Mouse (Mus musculus) R1 (cell line): ENCODE measurements around the gene Kpna1.
"Not testable (repeated sequence)": the region's sequence is repeated elsewhere in the genome, so short reads cannot be mapped to it uniquely, and the experiment has no call there.

Experiments
- DNase-seq: peaks from one replicate; pipeline ENCODE4 v3.0.0-alpha.2; 2018; ENCODE audit warnings: low read depth, low spot score

The Kpna1 gene

DNA sequence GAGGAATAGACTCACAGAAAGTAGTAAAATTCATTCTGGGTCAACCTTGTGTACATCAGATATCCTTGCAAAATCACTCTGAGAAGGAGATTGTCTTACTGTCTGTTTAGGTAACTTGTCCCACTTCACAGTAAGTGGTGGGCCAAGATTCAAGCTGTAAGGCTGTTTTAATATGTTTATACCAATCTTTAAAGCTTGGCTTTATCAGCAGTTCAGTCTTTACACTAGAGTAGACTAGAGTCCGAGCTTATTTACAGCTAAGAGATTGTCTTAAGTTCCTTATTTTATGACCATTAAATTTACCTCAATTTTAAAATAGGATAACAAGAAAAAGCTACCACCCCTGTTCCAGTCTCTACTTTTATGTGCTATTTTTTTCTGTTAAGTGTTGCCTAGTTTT lies 9.4 kb downstream of the Kpna1 start:
- DNase-seq, result no peak

GRCm38 (mm10) chr16:35992391-35992790 lies 13.8 kb downstream of the Kpna1 start:
- no peak for DNase-seq

DNA sequence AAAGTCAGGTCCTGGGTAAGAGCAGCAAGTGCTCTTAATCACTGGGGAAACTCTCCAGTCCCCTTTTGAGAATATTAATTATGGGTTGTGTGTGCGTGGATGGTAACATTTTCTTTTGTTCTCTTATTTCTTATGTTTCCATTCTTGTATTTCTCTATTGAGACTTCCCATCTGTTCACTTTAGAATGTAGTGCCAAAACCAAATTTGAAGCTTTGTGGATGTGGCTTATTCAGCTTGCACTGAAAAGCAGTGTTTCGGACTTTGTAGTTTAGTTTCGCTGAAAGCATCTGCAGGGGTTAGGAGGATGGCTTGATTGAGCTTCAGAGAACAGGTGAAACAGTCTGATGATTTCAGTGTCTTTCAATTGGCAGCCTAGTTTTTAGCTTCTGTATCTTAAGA lies 14.8 kb downstream of the Kpna1 start:
- DNase-seq, result no peak

DNA sequence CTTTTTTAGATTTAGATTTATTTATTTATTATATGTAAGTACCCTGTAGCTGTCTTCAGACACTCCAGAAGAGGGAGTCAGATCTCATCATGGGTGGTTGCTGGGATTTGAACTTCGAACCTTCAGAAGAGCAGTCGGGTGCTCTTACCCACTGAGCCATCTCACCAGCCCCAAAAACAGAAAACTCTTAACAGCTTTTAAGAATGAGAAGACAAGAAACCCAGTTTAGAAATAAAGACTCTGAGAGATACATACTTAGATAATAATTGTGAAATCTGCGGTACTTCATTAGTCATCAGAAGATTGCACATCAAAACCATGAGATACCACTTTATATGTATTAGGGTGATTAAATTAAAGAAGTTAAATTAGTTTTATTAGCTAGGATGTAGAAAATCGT lies 20.3 kb downstream of the Kpna1 start:
- DNase-seq, result not testable (repeated sequence)

DNA sequence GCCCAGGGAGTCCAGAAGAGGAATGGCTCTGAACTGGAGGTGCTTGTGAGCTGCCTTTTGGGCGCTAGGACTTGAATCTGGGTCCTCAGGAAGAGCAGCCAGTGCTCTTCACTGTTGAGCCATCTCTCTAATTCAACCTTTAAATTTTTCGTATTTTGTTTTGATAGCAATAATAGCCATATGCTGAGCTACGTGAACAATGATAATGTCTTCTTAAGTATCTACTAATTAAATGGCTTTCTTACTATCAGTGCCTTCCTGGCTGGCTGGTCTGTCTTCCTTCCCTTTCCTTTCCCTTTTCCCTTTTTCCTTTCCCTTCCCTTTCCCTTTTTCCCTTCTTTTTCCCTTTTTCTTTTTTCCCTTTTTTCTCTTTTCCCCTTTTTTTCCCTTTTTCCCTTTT lies 29.8 kb downstream of the Kpna1 start:
- no peak for DNase-seq

GRCm38 (mm10) chr16:36016335-36016734 lies 37.8 kb downstream of the Kpna1 start:
- no peak for DNase-seq

DNA sequence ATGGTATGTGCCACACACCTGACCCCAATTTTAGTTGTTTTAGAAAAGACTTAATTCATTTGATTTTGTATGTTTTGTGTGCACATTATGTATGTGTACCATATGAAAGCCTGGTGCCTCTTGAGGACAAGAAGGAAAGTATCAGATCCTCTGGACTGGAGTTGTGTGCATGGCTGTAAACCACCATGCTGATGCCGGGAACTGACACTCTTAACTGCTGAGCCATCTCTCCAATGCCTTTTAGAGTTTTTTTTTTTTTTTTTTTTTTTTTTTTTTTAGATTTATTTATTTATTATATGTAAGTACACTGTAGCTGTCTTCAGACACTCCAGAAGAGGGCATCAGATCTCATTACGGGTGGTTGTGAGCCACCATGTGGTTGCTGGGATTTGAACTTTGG lies 49.6 kb downstream of the Kpna1 start:
- DNase-seq, result not testable (repeated sequence)

DNA sequence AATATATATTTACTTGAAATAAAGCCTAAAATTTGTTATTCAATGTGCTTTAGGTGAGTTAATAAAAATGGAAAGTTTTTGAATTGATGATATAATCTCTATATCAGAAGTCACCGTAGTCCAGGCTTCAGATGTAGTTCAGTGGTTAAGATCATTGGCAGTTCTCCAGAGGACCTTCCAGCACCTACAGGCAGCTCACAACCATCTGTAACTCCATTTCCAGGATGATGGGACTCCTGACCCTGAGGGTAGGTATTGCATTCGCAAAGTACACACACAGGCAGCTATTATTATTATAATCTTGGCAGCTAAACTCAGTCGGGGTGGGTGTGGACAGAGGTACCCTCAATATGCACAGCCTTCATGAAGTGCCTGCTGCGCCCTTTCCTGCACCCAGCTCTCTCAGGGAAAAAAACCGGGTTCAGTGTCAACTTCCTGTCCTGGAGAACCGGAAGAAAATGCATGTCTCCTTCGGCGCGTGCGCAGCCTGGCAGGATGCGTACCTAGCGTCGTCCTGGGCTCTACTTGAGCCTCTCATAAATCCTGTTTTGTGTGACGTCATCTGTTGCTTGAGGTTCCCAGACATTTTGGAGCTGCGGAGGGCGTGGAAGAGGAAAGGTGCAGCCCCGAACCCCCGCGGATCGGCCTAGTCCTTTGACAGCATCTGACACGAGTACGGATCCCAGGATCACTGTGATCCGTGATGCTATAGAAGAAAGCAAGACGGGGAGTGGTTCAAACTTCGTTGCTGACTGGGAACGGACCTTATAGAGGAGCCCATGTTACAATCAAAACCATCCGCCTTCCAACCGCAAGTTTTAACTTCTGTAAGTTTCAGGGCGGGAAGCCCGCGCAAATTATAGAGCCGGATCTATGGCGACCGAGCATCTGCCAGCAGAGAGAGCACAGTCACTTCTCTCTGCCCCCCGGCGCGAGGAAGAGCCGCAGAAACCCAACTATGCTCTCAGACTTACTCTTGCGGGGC lies 62.4 kb downstream of the Kpna1 start, which contains the start of gene Wdr5b:
Gene Wdr5b (plus strand): TSS at position 551 of the 985 bp plus-strand sequence.
- peak; percentile 98 for DNase-seq

DNA sequence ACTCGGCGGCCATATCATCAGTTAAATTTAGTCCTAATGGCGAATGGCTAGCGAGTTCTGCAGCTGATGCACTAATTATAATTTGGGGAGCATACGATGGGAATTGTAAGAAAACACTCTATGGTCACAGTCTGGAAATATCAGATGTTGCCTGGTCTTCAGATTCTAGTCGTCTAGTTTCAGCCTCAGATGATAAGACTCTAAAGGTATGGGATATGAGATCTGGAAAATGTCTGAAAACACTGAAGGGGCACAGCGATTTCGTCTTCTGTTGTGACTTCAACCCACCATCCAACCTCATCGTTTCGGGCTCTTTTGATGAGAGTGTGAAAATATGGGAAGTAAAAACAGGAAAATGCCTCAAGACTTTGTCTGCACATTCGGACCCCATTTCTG lies 63.1 kb downstream of the Kpna1 start:
- DNase-seq, result no peak

GRCm38 (mm10) chr16:36043073-36043472 lies 64.5 kb downstream of the Kpna1 start:
- no peak for DNase-seq

- no peak for DNase-seq
These were observed 65.4 kb downstream of the Kpna1 start for GRCm38 (mm10) chr16:36043964-36044363.

- peak; percentile 60 for DNase-seq
These were observed 69.0 kb downstream of the Kpna1 start for GRCm38 (mm10) chr16:36047538-36047937.

GRCm38 (mm10) chr16:36051491-36051890 lies 72.9 kb downstream of the Kpna1 start:
- no peak for DNase-seq

DNA sequence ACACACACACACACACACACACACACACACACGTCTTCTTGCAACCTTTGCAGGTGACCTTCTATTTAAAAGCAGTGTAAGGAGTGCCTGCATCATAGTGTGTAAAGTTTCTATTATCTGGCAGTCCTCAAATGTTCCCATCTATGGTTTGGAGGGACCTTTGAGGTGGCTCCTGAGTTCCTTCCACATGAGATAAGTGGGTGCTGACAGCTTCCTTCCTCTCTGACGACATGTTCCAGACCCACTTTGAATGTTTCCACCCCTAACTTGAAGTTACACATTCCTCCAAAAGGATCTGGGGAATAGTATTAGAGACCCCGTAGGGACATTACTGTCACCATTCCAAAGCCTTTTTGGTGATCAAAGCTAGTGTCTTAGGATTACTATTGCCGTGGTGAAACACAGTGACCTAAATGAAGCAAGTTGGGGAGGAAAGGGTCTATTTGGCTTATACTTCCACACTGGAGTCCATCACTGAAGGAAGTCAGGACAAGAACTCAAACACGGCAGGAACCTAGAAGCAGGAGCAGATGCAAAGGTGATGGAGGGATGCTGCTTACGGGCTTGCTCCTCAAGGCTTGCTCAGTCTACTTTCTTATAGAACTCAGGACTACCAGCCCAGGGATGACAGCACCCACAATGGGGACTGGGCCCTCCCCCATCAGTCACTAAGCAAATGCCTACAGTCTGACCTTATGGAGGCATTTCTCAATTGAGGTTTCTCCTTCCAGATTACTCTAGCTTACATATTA lies 75.2 kb downstream of the Kpna1 start:
- DNase-seq, result no peak

DNA sequence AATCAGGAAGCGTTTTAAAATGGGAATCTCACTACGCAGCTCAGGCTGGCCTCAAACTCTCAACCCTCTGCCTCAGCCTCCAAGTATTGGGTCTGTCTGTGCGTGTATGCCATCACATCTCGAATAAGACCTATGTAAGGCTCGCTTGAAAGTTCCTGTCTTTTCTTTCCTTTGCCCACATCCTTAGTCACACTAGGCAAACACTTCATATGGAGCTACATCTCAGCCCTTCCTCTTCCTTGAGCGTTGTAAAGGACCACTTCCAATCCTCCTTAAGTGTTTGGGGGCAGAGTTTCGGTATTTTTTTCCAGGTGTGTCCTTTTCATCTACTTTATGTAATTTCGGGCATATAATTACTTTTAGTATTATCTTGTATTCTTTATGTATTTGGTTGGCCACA lies 76.4 kb downstream of the Kpna1 start:
- DNase-seq, result no peak

GRCm38 (mm10) chr16:36056416-36056815 lies 77.9 kb downstream of the Kpna1 start:
- DNase-seq, result no peak

DNA sequence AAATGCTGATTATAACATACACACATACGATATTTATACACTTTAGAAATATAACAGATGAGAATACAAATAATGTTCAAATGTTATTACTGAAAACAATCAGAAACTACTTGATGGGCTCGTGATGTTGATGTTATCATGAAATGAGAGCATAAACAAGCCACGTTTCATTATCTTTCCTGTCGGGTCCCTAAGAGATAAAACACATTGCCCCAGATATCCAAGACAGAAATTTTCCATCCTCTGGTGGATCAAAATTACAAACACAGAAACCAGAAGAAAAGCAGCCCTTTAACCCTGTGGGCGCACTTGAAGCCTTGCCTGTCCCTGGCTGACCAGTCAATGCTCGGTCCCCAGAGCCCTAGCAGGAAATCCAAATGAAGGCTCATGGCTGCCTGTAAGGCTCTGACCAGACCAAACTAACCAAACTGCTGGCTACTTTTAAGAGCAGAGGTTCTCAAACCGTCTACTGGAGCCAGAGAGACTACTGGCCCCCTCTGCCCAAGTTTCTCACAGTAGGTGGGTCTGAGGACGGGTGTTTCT lies 79.5 kb downstream of the Kpna1 start:
- DNase-seq, result no peak

GRCm38 (mm10) chr16:36062534-36062933 lies 84.0 kb downstream of the Kpna1 start:
- not testable (repeated sequence) for DNase-seq

DNA sequence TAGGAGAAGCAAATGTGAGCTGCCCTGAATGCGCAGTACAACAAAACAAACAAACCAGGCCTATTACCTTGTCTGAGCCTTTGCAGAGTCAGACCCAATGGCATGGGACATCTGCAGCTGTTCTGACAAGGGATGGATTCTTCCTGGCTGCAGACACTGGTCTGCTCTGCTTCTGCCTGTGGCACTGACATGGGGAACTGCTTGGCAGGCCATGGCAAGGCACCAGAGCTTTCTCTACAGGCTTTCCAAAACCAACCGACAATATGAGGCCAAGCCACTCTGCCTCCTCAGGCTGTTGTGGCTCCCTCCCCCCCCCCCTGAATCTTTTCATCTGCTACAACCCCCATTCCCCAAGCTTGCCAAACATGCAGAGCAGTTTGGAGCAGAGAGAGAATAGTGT lies 84.8 kb downstream of the Kpna1 start:
- no peak for DNase-seq

- DNase-seq, result no peak
These were observed 86.4 kb downstream of the Kpna1 start for GRCm38 (mm10) chr16:36064904-36065303.

DNA sequence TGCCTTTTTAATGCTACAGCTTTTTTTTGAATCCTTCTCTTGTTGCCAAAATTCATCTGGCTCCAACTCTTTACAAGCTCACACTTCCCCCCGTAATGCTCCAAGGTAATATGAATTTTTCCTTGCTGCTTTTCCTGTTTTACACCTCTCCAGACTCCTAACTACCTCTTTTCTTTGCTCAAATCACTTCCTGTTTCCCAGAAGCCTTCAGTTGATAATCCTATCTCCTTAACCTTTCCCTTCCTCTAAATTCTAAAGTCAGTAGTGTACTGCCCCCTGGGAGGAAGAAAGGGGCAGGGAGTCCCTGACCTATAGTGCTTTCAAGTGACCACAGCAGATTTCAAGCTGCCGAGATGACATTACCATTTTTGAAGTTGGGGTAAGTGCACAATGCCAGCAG lies 89.1 kb downstream of the Kpna1 start:
- DNase-seq, result no peak

- peak; percentile 31 for DNase-seq
These were observed 89.8 kb downstream of the Kpna1 start for GRCm38 (mm10) chr16:36068356-36068755.
